Mouse (Mus musculus) layer of hippocampus, postnatal 14 days (tissue): ENCODE data around the gene Capzb. TPM values are rescaled to one million over a fixed set of nuclear protein-coding genes. Genes with fewer than 3 reads are reported as not detected.

Experiments
- DNase-seq, 2 experiments: peaks; one replicate each; pipeline ENCODE4 v3.0.0; 2021 to 2022; ENCODE audit warnings: low spot score in 2 of 2, mixed read lengths in 1 of 2
- total RNA-seq, 2 experiments: library from RNA; stranded (reverse); gene quantifications; 2 replicates each; pipeline ENCODE4 v1.2.3; 2021

Capzb gene
- total RNA-seq, 2 experiments from 2014 or later, result 406 to 431 TPM

GRCm38 (mm10) chr4:139206353-139207045, 13.8 kb downstream of the Capzb start:
- peak in 1 of 2 experiments; percentile 69 for DNase-seq

GRCm38 (mm10) chr4:139208236-139209129, 15.8 kb downstream of the Capzb start:
- no peak for DNase-seq

- no peak for DNase-seq
Measured at GRCm38 (mm10) chr4:139209130-139209840, 16.6 kb downstream of the Capzb start.

- DNase-seq, result peak in 1 of 2 experiments; percentile 56
Measured at GRCm38 (mm10) chr4:139211975-139212831, 19.5 kb downstream of the Capzb start.

- DNase-seq, result no peak
Measured at GRCm38 (mm10) chr4:139213086-139213485, 20.4 kb downstream of the Capzb start.

- DNase-seq, result peak in 1 of 2 experiments; percentile 43
Measured at GRCm38 (mm10) chr4:139213935-139214371, 21.3 kb downstream of the Capzb start.

GRCm38 (mm10) chr4:139216566-139216965, 23.9 kb downstream of the Capzb start:
- no peak for DNase-seq

- DNase-seq, result no peak
Measured at GRCm38 (mm10) chr4:139218539-139218938, 25.8 kb downstream of the Capzb start.

- DNase-seq, result no peak
Measured at GRCm38 (mm10) chr4:139219656-139220055, 27.0 kb downstream of the Capzb start.

GRCm38 (mm10) chr4:139220978-139221377, 28.3 kb downstream of the Capzb start:
- no peak for DNase-seq

GRCm38 (mm10) chr4:139221837-139222236, 29.1 kb downstream of the Capzb start:
- DNase-seq, result no peak

GRCm38 (mm10) chr4:139225115-139225514, 32.4 kb downstream of the Capzb start:
- no peak for DNase-seq

GRCm38 (mm10) chr4:139225944-139226343, 33.2 kb downstream of the Capzb start:
- no peak for DNase-seq

GRCm38 (mm10) chr4:139226504-139227216, 34.0 kb downstream of the Capzb start:
- no peak for DNase-seq

- DNase-seq, result no peak
Measured at GRCm38 (mm10) chr4:139227923-139228322, 35.2 kb downstream of the Capzb start.

- no peak for DNase-seq
Measured at GRCm38 (mm10) chr4:139229271-139229670, 36.6 kb downstream of the Capzb start.

GRCm38 (mm10) chr4:139230376-139231120, 37.8 kb downstream of the Capzb start:
- DNase-seq, result no peak

GRCm38 (mm10) chr4:139231163-139231562, 38.5 kb downstream of the Capzb start:
- DNase-seq, result no peak
